Mouse (Mus musculus): ENCODE results near the gene Ctso. TPM values are rescaled to one million over a fixed set of nuclear protein-coding genes. Genes with fewer than 3 reads are reported as not detected.

The Ctso gene
- 17.8 and 20.6 TPM in 2 replicates for polyA plus RNA-seq (2012; rRNA removed)

DNA sequence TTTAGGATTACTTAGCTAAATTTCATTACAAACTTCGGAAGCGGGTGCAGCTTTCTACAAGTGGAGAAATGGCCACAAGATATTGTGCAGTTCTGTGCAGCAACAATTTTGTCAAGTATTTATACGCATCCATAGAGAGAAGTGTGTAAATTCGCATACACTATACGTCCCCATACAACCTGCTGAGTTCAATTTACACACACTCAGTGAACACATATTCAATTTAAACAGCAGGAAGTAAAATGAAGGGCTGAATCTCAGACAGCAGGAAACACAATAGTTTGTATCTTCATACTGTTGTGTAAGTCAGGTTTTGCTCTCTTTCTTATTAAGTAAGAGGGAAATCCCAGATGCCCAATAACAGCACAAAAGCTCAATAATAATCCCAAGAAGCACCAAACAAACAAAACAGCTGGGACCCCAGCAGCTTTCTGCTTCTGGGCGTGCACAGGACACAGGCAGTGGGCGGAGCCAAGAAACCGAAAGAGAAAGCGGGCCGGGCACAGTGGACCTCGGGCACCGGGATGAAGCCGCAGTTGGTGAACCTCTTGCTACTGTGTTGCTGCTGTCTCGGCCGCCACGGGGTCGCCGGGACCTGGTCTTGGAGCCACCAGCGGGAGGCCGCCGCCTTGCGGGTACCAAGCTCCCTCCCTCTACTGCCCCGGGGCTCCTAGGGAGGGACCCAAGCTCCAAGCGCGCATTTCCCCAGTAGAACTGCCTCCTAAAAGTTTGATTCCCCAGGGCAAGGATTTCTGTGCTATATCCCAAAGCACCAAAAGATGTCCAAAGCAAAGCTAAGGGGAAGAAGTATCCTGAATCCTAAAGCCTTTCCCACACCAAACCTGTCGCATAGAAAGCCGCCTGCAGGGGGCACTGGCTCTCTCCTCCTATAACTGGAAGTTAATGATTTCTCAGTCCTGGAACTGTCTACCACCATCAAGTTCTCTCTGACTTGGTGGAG is at the start of gene Ctso:
Gene Ctso (plus strand): TSS at position 461 of the 961 bp plus-strand sequence.
- DNase-seq (ENCODE audit: low read depth), result no peak

DNA sequence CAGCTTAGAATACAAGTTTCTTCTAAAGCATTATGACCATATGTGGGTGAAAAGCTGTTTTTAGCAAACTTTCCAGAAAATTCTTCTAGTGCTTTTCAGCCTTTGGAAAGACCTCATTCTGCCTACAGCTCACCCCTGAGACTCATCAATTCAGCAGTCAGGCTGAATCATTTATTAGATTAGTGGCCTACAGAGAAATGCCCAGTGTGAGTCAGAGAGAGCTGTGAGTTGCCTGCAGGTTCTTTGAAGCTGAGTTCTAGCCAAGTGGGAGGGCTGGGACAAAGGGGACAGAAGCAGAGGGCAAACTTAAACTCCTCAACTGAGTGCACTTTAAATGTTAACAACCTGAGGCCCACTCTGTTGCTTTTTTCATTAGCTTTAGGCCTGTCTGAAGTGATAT is 48.5 kb upstream of the Ctso start:
- no peak for DNase-seq (ENCODE audit: low read depth)

DNA sequence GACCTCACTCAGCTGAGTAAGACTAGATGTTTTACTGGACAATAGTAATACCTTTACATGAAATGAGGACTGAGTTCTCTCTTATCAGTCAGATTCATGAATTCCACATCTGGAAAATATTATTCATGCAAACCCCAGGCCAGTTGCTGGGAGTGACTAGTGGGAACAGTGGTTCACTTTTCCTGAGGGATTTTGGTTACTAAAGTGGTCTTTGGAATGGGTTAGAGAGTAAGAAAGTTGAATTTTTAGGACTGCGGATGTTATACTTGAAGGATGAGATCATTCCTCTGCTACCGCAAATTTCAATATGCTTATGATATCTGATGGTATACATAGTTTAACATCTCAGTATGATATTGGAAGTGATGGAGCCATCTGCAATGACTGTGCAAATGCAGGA is 46.8 kb upstream of the Ctso start:
- no peak for DNase-seq (ENCODE audit: low read depth)

DNA sequence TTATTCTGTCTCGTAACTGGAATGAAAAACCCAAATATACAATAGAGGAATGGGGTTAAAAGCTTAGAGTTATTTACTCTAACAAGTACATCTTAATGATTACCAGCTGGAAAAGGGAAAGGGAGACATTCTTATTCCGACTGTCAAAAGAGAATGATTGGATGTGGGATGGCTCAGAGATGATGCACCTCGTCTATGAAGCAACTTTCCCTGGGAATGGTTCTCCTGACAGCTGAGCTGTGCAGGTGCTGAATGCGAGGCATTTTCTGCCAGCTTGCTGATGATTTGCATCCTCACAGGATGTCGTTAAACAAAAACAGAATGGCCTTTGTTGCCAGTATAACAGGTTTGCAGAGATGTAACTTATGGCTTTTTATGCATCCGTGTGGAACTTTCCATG is 43.3 kb upstream of the Ctso start:
- no peak for DNase-seq (ENCODE audit: low read depth)

DNA sequence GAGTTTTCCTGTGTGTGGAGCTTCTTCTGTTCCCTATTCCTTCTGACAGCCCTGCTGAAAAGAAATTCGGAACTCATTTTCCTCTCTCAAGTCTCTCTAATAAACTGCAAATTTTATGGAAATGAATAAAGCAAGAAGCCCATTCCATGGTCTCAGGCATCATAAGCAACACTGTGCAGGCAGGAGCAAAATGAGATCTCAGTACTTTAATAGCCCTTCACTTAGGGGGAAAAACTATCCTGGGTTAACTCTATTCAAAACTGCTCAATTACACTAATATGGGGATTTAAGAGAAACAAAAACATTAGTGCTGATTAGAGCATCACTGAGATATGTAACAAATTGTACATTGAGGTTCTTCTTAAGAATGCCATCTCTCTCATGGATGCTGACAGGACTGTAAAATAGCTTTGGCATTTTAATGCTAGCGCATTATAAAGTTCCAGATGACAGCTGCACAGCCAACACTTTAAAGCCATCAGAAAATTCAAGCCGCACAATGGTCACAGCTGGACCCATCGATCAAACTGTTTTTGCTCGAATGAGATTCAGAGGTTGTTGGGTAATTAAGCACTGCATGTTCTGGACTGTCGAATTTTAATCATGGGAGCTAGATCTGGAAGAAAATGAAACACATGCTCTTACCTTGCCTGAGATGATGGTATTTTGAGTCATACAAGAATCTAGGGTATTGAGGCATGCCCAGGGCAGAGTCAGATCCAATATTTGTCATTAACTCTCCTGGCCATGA is 21.9 kb upstream of the Ctso start:
- no peak for DNase-seq (ENCODE audit: low read depth)

DNA sequence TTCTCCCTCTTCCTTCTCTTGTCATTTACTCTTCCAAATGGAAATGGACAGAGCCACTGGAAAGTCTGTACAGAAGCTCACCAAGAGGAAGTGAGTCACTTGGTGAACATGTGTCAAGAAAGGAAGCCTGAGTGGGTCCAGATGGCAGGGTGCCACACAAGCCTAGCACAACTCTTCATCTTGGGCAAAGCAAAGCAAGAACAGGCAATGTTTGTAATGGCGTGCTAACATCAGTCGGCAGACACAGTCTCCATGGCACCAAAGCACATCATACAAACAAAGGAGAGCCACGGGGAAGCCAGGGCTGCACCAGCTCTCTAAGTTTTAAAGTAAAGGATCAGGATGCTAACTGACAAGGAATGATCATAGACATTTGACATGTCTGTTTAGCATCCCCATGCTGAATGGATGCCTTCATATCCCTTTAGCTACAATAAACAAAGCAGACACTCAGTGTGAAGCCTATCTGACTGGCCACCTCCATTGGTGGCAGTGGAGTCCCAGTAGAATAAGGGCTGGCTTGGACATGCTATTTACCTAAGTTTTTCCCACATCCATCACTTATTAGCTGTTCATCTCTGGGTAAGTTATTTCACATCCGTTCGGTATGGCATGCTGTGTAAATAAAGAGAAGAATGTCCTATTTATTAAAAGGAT is 16.2 kb upstream of the Ctso start:
- DNase-seq (ENCODE audit: low read depth), result no peak

DNA sequence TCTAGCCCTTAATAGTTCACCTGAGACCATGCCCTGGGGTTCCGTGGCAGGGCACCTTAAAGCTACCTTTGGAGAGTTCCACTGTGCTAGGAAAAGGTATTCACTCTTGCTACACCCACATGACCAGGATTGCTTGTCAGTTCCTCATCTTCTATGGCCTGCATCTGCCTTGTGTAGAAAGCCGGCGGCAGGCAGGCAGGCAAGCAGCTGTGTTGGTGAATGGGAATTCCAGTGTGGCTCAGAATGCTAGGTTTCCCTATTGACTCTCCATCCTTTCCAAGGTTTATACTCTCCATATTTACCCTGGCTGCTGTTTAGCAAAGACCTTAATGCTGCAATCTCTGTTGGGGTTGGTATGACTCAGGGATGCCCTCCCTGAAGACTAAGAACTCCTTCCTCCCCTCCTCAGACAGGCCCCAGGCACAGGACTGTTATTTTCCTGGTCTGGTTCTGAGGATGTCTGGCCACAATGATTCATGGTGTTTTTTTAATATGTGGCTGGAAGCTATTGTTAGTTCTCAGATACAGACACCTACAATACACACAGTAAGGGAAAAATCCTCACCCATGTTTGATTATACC is 15.0 kb upstream of the Ctso start:
- DNase-seq (ENCODE audit: low read depth), result no peak

DNA sequence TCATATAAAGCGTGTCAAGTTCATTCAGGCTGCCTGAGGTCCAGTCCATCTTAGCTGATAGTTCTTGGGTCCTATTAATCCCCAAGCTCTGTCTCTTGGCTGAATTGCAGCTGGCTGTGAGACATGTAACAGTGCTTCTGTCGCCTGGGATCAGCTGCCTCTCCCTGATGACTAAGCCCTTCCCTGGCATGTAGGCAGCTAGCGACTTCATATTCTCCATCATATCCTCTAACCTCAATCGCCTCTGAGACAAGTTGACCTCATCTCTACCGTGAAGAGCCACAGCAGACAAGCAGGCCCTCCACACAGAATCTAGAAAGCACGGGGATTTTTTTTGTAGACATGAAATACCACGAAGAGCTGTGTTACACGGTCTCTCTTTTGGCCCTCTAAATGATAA is 14.2 kb upstream of the Ctso start:
- no peak for DNase-seq (ENCODE audit: low read depth)

DNA sequence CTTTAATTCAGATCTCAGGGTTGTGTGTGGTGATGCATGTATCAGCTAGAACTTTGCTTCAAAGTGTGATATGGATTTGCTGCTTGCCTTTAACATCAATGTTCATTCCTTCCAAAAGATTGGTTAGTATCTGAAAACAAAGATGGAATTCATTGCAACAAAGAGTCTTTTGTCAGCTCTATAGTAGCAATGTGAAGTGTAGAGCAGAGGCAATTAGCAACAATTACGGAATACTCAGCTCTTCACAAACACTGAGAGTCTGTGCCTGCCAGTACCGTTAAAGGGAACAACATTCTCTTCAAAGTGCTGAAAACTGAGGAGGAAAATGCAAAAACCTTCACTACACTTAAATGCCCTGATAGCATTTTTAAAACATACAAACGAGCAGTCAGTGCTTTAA is 12.7 kb upstream of the Ctso start:
- DNase-seq (ENCODE audit: low read depth), result no peak

DNA sequence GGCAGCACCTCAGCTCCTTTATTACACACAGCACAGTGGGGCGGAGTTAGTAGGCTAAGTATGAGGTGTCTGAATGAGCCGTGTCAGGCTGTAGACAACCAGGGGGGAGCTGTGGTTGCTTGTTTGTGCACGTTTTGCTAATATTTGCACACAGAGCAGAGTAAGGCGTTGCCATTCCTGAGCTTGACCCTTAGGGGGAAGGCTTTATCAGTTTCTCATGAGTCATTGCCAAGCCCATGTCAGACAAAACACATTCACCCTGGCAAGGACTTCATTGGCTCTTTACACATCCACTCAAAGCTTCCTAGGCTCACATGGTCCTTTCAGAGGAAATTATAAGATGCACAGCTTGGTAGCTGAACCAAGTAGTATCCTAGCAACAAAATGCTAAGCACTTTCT is 9.5 kb upstream of the Ctso start:
- no peak for DNase-seq (ENCODE audit: low read depth)

DNA sequence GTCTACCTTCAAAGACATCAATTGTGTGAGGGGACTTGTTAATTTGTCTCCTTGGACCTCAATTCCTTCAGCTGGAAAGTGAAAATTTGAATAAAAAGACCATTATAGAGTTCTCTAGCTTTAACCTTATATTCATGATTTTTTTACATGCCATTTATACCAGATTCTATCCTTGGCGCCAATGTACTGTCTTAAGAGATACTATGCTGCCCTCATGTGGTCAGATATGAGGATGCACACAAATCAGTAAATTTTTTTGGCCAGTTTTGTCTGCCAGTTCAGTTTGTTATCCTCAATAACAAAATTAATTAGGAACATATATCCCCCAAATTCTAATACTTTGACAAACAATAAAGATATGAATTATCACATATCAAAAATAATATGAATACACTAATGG is 7.5 kb upstream of the Ctso start:
- no peak for DNase-seq (ENCODE audit: low read depth)

DNA sequence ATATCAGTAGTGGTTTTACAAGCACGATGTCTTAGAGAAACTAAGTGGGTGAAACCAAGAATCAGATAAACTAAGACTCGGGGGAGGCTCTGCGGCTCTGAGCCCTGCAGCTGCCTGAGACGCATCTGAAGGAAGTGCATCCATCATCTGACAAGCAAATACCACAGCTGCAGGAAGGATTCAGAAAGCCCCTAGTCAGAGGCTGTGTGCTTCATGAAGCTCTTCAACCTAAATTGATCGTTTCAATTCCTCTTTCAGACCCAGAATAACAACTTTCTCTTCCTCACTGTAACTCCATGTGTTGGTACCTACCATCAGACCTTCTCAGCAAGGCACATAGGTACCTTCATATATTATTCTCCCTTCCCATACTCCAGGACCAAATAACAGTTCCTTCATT is 6.5 kb upstream of the Ctso start:
- no peak for DNase-seq (ENCODE audit: low read depth)

DNA sequence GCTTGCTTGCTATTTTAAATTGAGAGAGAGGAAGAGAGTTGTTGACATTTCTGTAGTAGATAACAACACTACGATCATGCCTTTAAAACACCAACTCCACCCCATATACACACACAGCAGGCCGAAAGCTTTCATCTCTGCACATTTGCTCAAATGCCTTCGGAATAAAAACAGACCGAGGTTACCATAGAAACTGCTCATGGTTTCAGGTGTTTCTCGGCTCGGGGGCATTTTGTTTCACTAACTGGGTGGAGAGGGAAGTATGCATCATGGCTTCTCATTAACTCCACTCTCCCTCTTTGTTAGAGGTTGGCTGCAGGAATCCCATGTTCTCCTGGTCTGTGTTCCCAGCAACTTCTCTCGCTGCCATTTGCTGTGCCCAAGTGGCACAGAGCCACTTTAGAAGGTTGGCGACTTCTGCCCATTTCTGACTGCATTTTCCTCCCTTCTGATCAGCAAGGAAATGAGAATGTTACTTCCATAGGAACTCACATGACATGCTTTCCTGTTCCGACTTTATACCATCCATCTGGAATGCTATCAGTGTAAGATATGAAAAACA is 5.6 kb upstream of the Ctso start:
- DNase-seq (ENCODE audit: low read depth), result no peak

DNA sequence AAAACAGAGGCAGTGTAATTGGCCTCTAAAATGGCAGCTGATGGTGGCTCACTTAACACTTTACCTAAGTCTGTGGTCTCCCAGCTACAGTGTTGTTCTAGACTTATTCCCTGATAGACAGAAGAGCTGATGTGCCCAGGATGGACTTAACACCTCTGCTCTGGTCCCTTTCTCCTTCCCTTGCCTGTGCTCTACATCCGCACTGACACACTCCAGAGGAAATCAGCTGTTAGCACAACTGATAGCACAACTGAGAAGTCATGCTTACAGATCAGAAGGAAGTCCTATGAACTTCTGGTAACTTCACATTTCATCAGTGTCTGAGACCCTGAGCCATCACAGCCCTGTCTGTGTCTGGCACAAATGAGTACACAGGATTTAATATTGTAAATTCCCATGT is 3.3 kb upstream of the Ctso start:
- DNase-seq (ENCODE audit: low read depth), result no peak

DNA sequence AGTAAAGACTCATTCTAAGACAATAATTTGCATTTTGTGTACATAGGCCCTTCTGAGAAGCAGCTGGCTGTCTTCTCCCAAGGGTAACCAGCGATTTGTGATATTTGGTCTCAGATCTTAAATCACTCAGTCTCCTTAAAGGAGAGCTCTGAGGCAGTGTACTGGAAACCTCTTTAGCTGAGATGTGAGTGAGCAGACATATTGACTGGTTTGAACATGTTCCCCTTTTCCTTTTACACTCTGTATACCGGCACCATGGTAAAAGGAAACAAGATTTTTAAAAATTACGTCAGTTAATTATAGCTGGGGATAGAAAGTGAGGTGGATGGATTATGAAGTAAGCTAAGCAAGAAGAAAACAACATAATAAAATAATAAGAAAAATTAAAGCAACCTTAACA is 706 bp upstream of the Ctso start:
- no peak for DNase-seq (ENCODE audit: low read depth)

DNA sequence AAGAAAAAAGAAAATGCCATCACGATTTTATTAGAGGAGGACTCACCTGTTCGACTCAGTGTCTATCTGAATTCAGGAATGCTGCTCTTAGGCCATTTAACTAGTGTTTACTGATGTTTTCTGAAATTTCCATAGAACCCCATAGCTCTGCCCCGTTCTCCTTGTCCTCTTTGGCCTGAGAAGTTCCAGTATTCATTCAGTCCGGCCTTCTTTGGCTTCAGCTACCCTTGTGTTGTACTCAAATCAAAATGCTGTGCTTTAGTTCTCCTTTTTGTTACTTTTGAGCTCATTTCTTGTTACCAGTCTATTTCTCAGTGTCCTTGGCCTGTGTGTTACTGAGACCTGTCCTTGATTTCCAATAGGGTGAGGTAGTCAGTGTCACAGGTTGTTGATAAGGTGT is 947 bp downstream of the Ctso start:
- DNase-seq (ENCODE audit: low read depth), result no peak

DNA sequence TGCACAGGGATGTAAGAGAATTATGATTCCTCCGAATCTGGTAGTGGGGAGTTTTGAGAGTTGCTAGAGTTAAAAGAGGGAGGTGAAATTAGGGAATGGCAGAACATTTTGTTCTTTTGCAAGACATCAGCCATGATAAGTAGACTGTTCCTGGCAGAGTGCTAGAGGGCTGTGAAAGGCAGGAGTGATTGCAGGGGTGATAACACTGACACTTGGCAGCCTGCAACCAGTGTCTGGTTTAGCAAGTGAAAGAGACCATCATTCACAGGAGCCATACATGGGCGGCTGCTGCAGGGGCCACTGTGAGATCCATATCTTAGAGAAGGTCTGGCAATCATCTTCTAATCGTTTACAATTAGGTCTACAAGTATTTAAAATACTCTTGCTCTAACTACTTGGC is 6.5 kb downstream of the Ctso start:
- peak; percentile 77 for DNase-seq (ENCODE audit: low read depth)

DNA sequence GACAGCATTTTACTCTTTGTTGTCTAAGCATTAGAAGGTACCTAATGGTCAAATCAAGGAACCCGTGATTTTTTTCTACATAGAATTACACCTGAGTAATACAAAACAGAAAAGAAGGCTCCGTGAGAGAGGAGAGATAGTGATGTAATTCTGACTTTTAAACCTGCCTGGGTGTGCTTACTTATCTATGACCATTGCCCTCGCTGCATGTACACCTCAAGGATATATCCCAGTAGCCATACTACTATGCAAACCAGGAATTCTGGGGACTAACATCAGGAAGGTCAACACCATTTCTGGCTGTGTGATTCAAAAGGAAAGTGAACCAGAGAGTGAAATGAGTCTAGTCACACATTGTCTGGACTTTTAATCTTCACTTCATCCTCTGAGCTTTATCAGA is 9.9 kb downstream of the Ctso start:
- DNase-seq (ENCODE audit: low read depth), result no peak

DNA sequence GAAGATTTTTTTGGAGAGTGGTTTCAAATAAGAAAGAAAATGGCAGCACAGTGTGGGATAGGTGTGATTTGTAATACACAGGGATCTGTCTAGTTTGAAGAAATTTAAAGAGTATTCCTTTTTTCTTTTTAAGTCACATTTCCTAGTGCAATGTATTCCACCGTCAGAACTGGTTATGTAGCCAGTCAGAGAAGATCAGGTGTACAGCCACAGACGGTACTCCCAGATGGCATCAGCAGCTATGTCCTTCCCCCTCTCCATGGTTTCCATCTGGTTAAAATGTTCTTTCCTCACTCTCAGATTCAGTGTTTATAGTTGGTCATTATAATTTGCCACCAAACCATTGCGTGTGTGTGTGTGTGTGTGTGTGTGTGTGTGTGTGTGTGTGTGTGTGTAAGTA is 10.7 kb downstream of the Ctso start:
- no peak for DNase-seq (ENCODE audit: low read depth)

DNA sequence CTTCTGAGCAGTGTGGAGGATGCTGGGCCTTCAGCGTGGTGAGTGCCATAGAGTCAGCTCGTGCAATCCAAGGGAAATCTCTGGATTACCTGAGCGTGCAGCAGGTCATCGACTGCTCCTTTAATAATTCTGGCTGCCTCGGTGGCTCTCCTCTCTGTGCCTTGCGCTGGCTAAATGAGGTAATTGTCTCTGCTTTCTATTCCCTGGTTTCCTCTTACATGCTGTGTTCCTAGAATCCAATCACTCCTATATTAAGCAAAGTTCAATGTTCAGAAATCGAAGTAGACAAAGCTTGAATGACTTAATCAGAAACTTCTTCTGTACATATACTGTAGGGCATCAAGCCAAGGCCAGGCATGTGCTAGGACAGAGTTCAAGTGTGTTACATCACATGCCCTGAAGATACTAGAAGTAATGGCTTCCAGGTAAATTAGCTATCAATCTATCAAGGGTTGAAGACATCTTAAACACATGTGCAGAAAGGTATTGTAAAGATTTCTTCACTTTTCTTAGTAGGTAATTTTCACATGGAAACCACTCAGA is 12.5 kb downstream of the Ctso start:
- no peak for DNase-seq (ENCODE audit: low read depth)

DNA sequence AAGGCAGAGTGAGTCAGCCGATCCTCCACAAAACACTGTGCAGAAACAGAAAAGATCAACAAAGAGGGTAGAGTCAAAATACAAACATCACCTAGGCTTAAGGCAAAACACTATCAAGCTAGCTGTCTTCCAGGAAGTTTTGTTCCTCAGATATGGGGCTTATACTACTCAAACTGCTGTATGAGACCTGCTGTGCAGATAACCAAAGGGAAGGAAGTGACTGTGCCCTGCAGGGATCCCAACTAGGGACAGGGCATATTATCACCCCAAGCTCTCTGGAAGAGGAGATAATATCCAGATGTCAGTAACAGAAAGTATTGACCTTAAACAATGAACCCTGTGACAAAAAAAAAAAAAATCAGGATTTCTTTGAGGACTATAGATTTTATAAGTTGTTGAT is 16.6 kb downstream of the Ctso start:
- no peak for DNase-seq (ENCODE audit: low read depth)

DNA sequence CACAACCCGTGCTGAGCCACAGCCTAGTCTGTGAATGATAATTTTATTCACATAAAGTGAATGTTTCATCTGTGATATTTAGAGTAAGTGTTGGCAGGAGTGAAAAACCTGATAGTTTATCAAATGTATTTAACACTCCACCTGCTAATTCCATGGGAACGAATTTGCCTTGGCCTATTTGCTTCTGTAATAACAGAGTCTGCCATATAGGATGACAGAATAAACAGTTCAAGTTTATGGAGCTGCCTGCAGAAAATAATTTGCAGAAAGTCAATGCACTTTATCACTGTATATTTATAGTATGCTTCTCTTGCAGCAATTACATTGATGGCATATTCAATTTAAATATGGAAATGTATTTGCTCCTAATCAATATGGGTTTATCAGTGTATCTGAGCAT is 19.4 kb downstream of the Ctso start:
- no peak for DNase-seq (ENCODE audit: low read depth)
